Mouse (Mus musculus) intestine, postnatal 0 days (tissue): Measurements from ENCODE around the gene Dpf1. TPM values are rescaled to one million over a fixed set of nuclear protein-coding genes. Genes with fewer than 3 reads are reported as not detected.

Source experiments
- ATAC-seq: fragments of 200-750 bp; cut with Nextera tagmentation; 2 replicates; pipeline ENCODE4 v1.8.0; 2017; ENCODE audit warnings: mild to moderate bottlenecking, moderate TSS enrichment, moderate library complexity
- H3K27ac ChIP-seq: fragments of 300-500 bp; sonication (generic); 2 replicates; pipeline ENCODE4 v1.5.1; 2014; ENCODE audit warnings: mild to moderate bottlenecking, low read depth, low read length, moderate library complexity
- H3K27me3 ChIP-seq: fragments of 300-500 bp; sonication (generic); replicated peaks from 2 replicates; pipeline ENCODE4 v1.6.1; 2014; ENCODE audit warnings: low read length, mixed read lengths; ENCODE audit not compliant: control insufficient read depth, insufficient read depth
- H3K36me3 ChIP-seq: fragments of 300-500 bp; sonication (generic); 2 replicates; pipeline ENCODE4 v1.6.1; 2014; ENCODE audit warnings: mild to moderate bottlenecking, moderate library complexity; ENCODE audit not compliant: control insufficient read depth, insufficient read depth
- H3K4me1 ChIP-seq: fragments of 300-500 bp; sonication (generic); replicated peaks from 2 replicates; pipeline ENCODE4 v1.6.1; 2014; ENCODE audit warnings: antibody characterized with exemption, low read length, mixed read lengths; ENCODE audit not compliant: control insufficient read depth, insufficient read depth
- H3K4me2 ChIP-seq: fragments of 300-500 bp; sonication (generic); replicated peaks from 2 replicates; pipeline ENCODE4 v1.6.1; 2014; ENCODE audit warnings: low read depth, mild to moderate bottlenecking, moderate library complexity
- H3K4me3 ChIP-seq: fragments of 300-500 bp; sonication (generic); 2 replicates; pipeline ENCODE4 v1.5.1; 2014; ENCODE audit warnings: low read depth, low read length
- H3K9ac ChIP-seq: fragments of 300-500 bp; sonication (generic); 2 replicates; pipeline ENCODE4 v1.6.1; 2014; ENCODE audit warnings: mild to moderate bottlenecking, low read depth, low read length
- H3K9me3 ChIP-seq: fragments of 300-500 bp; sonication (generic); 2 replicates; pipeline ENCODE4 v1.6.1; 2016; ENCODE audit warnings: mixed run types; ENCODE audit not compliant: control insufficient read depth
- CTCF ChIP-seq: sonication (generic); IDR thresholded peaks from 2 replicates; pipeline ENCODE4 v1.5.1; 2016; ENCODE audit warnings: low read depth, mild to moderate bottlenecking, control low read depth, antibody characterized with exemption, moderate library complexity
- WGBS: fragments of 180-500 bp; shearing (Covaris S2); extraction: QIAGEN DNeasy Blood & Tissue Kit; methylation state at CpG from one replicate; pipeline ENCODE4 v1.1.7; 2014; 5-methylcytosine and 5-hydroxymethylcytosine counted together
- polyA plus RNA-seq: library from polyadenylated mRNA; unstranded; fragments of >200 nt; fragmentation: Nextera tagmentation; extraction: Ambion mirVana; gene quantifications from 2 replicates; pipeline ENCODE4 v1.2.1, GENCODE M21; 2015

Gene Dpf1
- polyA plus RNA-seq, 1 experiment from 2014 or later = 1.7 TPM

- H3K4me3 ChIP-seq = no peak overlapping the region
- no peaks in the 10 kb centered on the region for H3K36me3 ChIP-seq
- ATAC-seq = no peak
- no peaks in the 10 kb centered on the region; the same call in 1 of the 2 replicates for H3K4me1 ChIP-seq
- 73% methylated on average over 6 of the region's 6 CpGs for WGBS
- H3K9me3 ChIP-seq = no peaks in the 10 kb centered on the region
- no peak overlapping the region for H3K9ac ChIP-seq
- H3K27me3 ChIP-seq = no peaks in the 10 kb centered on the region
- TF ChIP-seq CTCF = no peak
- H3K4me2 ChIP-seq = no peak overlapping the region
- no peak overlapping the region for H3K27ac ChIP-seq
Measured at GRCm38 (mm10) chr7:29284523-29284922, 19.2 kb upstream of the Dpf1 start.

- Histone ChIP-seq H3K4me2 (no peak overlapping the region), H3K27ac (no peak overlapping the region), H3K9me3 (no peaks in the 10 kb centered on the region), H3K27me3 (no peaks in the 10 kb centered on the region), H3K4me3 (no peak overlapping the region), H3K4me1 (no peaks in the 10 kb centered on the region), H3K9ac (no peak overlapping the region), H3K36me3 (no peaks in the 10 kb centered on the region)
- ATAC-seq = peak; percentile 39
- WGBS = 76% methylated on average over 7 of the region's 7 CpGs
- peak; percentile 61 for TF ChIP-seq CTCF
Measured at GRCm38 (mm10) chr7:29287481-29287880, 16.3 kb upstream of the Dpf1 start.

GRCm38 (mm10) chr7:29288079-29288478 lies 15.7 kb upstream of the Dpf1 start:
- Histone ChIP-seq H3K4me1 (0 out of 2 replicates have a peak, but pooled peaks cover 2% of the 10 kb centered on the region), H3K27ac (no peak overlapping the region), H3K27me3 (no peaks in the 10 kb centered on the region), H3K9me3 (no peaks in the 10 kb centered on the region), H3K36me3 (no peaks in the 10 kb centered on the region), H3K9ac (no peak overlapping the region), H3K4me2 (no peak overlapping the region), H3K4me3 (no peak overlapping the region)
- no peak for ATAC-seq
- TF ChIP-seq CTCF = no peak
- WGBS = 63% methylated on average over 2 of the region's 2 CpGs

- TF ChIP-seq CTCF = peak; percentile 87
- Histone ChIP-seq H3K9me3 (no peaks in the 10 kb centered on the region), H3K27me3 (no peaks in the 10 kb centered on the region), H3K27ac (peak within 1 kb of the TSS; percentile 50), H3K4me2 (peak within 1 kb of the TSS; percentile 90), H3K4me1 (0 out of 2 replicates have a peak, but pooled peaks cover 3% of the 10 kb centered on the region), H3K9ac (peak within 1 kb of the TSS; percentile 50), H3K4me3 (peak within 1 kb of the TSS; percentile 59), H3K36me3 (no peaks in the 10 kb centered on the region)
- WGBS = 1% methylated on average over 59 of the region's 59 CpGs
- peak; percentile 39; the same call in 1 of the 2 replicates for ATAC-seq
Measured at GRCm38 (mm10) chr7:29288942-29289638, 14.7 kb upstream of the Dpf1 start, which contains the start of gene Ppp1r14a. Gene Ppp1r14a, plus strand, starts transcription at chr7:29289308.

GRCm38 (mm10) chr7:29289856-29290255 lies 13.9 kb upstream of the Dpf1 start:
- Histone ChIP-seq H3K4me3 (peak overlapping the region; percentile 59), H3K4me1 (0 out of 2 replicates have a peak, but pooled peaks cover 3% of the 10 kb centered on the region), H3K36me3 (no peaks in the 10 kb centered on the region), H3K9ac (peak overlapping the region; percentile 50), H3K9me3 (no peaks in the 10 kb centered on the region), H3K27ac (peak overlapping the region; percentile 50; the same call in 1 of the 2 replicates), H3K4me2 (peak overlapping the region; percentile 90), H3K27me3 (no peaks in the 10 kb centered on the region)
- no peak for ATAC-seq
- TF ChIP-seq CTCF = no peak
- 66% methylated on average over 6 of the region's 6 CpGs for WGBS

- Histone ChIP-seq H3K4me1 (0 out of 2 replicates have a peak, but pooled peaks cover 3% of the 10 kb centered on the region), H3K9ac (no peak overlapping the region)
Measured at GRCm38 (mm10) chr7:29290691-29291485, 12.9 kb upstream of the Dpf1 start.

More at GRCm38 (mm10) chr7:29290691-29291485, 12.9 kb upstream of the Dpf1 start:
- no peak for TF ChIP-seq CTCF
- Histone ChIP-seq H3K27ac (peak overlapping the region; percentile 50), H3K4me2 (peak overlapping the region; percentile 90), H3K36me3 (no peaks in the 10 kb centered on the region), H3K4me3 (0 out of 2 replicates have a peak overlapping the region, but pooled peaks have one; percentile 9), H3K9me3 (no peaks in the 10 kb centered on the region), H3K27me3 (no peaks in the 10 kb centered on the region)
- no peak for ATAC-seq
- WGBS = 63% methylated on average over 11 of the region's 11 CpGs
